Mouse (Mus musculus): ENCODE results near the gene Larp7. TPM values are rescaled to one million over a fixed set of nuclear protein-coding genes. Genes with fewer than 3 reads are reported as not detected.

The Larp7 gene
- total RNA-seq, 1 experiment: 39.1 TPM

DNA sequence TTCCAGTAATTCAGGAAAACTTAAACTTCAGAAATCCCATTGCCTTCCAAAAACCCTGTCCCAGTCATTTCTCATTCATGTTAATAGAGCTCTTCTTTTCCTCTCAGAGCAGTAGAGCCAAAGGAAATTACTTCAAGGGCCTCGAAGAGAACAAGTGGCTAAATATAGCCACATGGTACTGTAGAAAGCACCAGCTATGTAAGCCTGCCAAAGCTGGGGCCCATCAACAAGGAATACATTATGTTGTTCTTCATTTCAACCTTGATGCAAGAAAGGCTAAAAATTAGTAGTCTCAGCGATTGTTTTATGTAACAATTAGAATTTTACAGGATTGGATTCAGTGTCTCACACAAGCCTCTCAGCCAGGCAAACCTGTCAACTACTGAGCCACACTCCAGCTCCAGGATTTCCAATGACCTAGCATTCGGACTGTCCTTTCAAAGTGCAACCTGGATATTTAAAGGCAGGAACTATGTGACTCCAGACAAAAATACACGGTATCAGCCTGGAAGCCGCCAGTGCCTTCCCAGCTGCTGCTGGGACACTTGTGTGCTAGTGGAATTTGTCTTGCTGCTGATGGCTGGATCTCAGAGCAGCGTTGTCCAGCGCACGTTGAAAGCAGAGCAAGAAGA lies 27.8 kb downstream of the Larp7 start:
- in situ Hi-C loops (cut with MboI; ENCODE audit: low sequenced_read_pairs in 2 of 2, unreplicated experiment in 2 of 2): no loop called here
- Histone ChIP-seq H3K4me1 (ENCODE audit: control insufficient read depth in 2 of 2, insufficient read depth in 2 of 2, low read length in 2 of 2, poor library complexity in 1 of 2) (peaks cover 0 to 2% of the 10 kb centered on the region in 2 experiments; a peak in 2 of 4 replicates), H3K9me3 (ENCODE audit: control insufficient read depth, insufficient read depth, low read depth, low read length) (no peaks in the 10 kb centered on the region), H3K4me3 (ENCODE audit: insufficient read depth in 1 of 2, low read depth in 1 of 2, low read length in 2 of 2, poor library complexity in 1 of 2, severe bottlenecking in 1 of 2) (no peak overlapping the region), H3K9ac (ENCODE audit: insufficient read depth, low read depth, low read length, poor library complexity, severe bottlenecking) (no peak overlapping the region), H3K27ac (ENCODE audit: insufficient read depth, low read depth, low read length, poor library complexity, severe bottlenecking) (no peak overlapping the region), H3K36me3 (ENCODE audit: control insufficient read depth, insufficient read depth, low read length, poor library complexity, severe bottlenecking) (no peaks in the 10 kb centered on the region)
- no peak for DNase-seq (ENCODE audit: low read depth, low spot score)
- TF ChIP-seq HCFC1 (IDR thresholded peaks at IDR 0.05; ENCODE audit: borderline replicate concordance, insufficient read depth, low read length): no peak
- TF ChIP-seq MAFK (IDR thresholded peaks at IDR 0.05; ENCODE audit: insufficient read depth, low read depth, low read length): no peak
- TF ChIP-seq ZNF384 (IDR thresholded peaks at IDR 0.05; ENCODE audit: low read depth, low read length): no peak
- no peak for TF ChIP-seq ZC3H11A (IDR thresholded peaks at IDR 0.05; ENCODE audit: borderline replicate concordance, low read depth, low read length)
- no peak for TF ChIP-seq CHD2 (IDR thresholded peaks at IDR 0.05; ENCODE audit: low read depth, low read length)

DNA sequence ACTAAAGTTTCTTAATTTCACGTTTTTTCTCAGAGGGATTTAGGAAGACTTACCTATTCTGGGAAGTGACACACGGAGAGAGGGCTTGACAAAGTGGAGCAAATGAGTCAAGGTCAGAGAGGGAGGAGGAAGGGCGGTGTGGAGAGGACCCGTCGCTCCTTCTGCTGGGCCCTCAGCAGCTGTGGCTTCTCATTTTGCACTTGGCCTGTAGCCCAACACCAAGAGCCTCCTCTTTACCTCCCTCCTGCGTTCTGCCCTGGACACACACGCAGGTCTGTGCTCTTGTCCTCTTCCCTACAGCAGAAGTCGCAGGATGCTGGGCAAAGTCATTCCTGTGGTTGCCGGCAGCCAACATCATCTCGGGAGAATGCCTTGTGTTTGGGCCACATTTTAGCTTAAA lies 32.0 kb downstream of the Larp7 start:
- in situ Hi-C loops (cut with MboI; ENCODE audit: low sequenced_read_pairs in 2 of 2, unreplicated experiment in 2 of 2): no loop called here
- no peak for TF ChIP-seq CHD2 (IDR thresholded peaks at IDR 0.05; ENCODE audit: low read depth, low read length)
- no peak for TF ChIP-seq ZC3H11A (IDR thresholded peaks at IDR 0.05; ENCODE audit: borderline replicate concordance, low read depth, low read length)
- no peak for TF ChIP-seq MAFK (IDR thresholded peaks at IDR 0.05; ENCODE audit: insufficient read depth, low read depth, low read length)
- TF ChIP-seq ZNF384 (IDR thresholded peaks at IDR 0.05; ENCODE audit: low read depth, low read length): no peak
- no peak for TF ChIP-seq HCFC1 (IDR thresholded peaks at IDR 0.05; ENCODE audit: borderline replicate concordance, insufficient read depth, low read length)
- no peaks in the 10 kb centered on the region for H3K36me3 ChIP-seq (ENCODE audit: control insufficient read depth, insufficient read depth, low read length, poor library complexity, severe bottlenecking)
- H3K9ac ChIP-seq (ENCODE audit: insufficient read depth, low read depth, low read length, poor library complexity, severe bottlenecking): no peak overlapping the region
- peaks cover 0 to 3% of the 10 kb centered on the region in 2 experiments; a peak in 1 of 4 replicates for H3K4me1 ChIP-seq (ENCODE audit: control insufficient read depth in 2 of 2, insufficient read depth in 2 of 2, low read length in 2 of 2, poor library complexity in 1 of 2)
- H3K9me3 ChIP-seq (ENCODE audit: control insufficient read depth, insufficient read depth, low read depth, low read length): no peaks in the 10 kb centered on the region
- H3K27ac ChIP-seq (ENCODE audit: insufficient read depth, low read depth, low read length, poor library complexity, severe bottlenecking): no peak overlapping the region
- no peak overlapping the region for H3K4me3 ChIP-seq (ENCODE audit: insufficient read depth in 1 of 2, low read depth in 1 of 2, low read length in 2 of 2, poor library complexity in 1 of 2, severe bottlenecking in 1 of 2)
- no peak for DNase-seq (ENCODE audit: low read depth, low spot score)

GRCm38 (mm10) chr3:127520300-127520699 lies 32.8 kb downstream of the Larp7 start:
- H3K9me3 ChIP-seq (ENCODE audit: control insufficient read depth, insufficient read depth, low read depth, low read length): no peaks in the 10 kb centered on the region
- H3K4me3 ChIP-seq (ENCODE audit: insufficient read depth in 1 of 2, low read depth in 1 of 2, low read length in 2 of 2, poor library complexity in 1 of 2, severe bottlenecking in 1 of 2): no peak overlapping the region
- peaks cover 0 to 3% of the 10 kb centered on the region in 2 experiments; a peak in 1 of 4 replicates for H3K4me1 ChIP-seq (ENCODE audit: control insufficient read depth in 2 of 2, insufficient read depth in 2 of 2, low read length in 2 of 2, poor library complexity in 1 of 2)
- no peak for DNase-seq (ENCODE audit: low read depth, low spot score)
- H3K36me3 ChIP-seq (ENCODE audit: control insufficient read depth, insufficient read depth, low read length, poor library complexity, severe bottlenecking): no peaks in the 10 kb centered on the region
- H3K27ac ChIP-seq (ENCODE audit: insufficient read depth, low read depth, low read length, poor library complexity, severe bottlenecking): no peak overlapping the region
- in situ Hi-C loops (cut with MboI; ENCODE audit: low sequenced_read_pairs in 2 of 2, unreplicated experiment in 2 of 2): no loop called here
- H3K9ac ChIP-seq (ENCODE audit: insufficient read depth, low read depth, low read length, poor library complexity, severe bottlenecking): no peak overlapping the region
- TF ChIP-seq CHD2 (IDR thresholded peaks at IDR 0.05; ENCODE audit: low read depth, low read length) (no peak), HCFC1 (IDR thresholded peaks at IDR 0.05; ENCODE audit: borderline replicate concordance, insufficient read depth, low read length) (no peak), ZNF384 (IDR thresholded peaks at IDR 0.05; ENCODE audit: low read depth, low read length) (no peak), ZC3H11A (IDR thresholded peaks at IDR 0.05; ENCODE audit: borderline replicate concordance, low read depth, low read length) (no peak), MAFK (IDR thresholded peaks at IDR 0.05; ENCODE audit: insufficient read depth, low read depth, low read length) (no peak)

- in situ Hi-C loops (cut with MboI; ENCODE audit: low sequenced_read_pairs in 2 of 2, unreplicated experiment in 2 of 2): no loop called here
These were observed 37.9 kb downstream of the Larp7 start for GRCm38 (mm10) chr3:127515251-127515650.

More at GRCm38 (mm10) chr3:127515251-127515650, 37.9 kb downstream of the Larp7 start:
- DNase-seq (ENCODE audit: low read depth, low spot score): no peak
- Histone ChIP-seq H3K9ac (ENCODE audit: insufficient read depth, low read depth, low read length, poor library complexity, severe bottlenecking) (no peak overlapping the region), H3K9me3 (ENCODE audit: control insufficient read depth, insufficient read depth, low read depth, low read length) (no peaks in the 10 kb centered on the region), H3K27ac (ENCODE audit: insufficient read depth, low read depth, low read length, poor library complexity, severe bottlenecking) (no peak overlapping the region), H3K36me3 (ENCODE audit: control insufficient read depth, insufficient read depth, low read length, poor library complexity, severe bottlenecking) (no peaks in the 10 kb centered on the region), H3K4me1 (ENCODE audit: control insufficient read depth in 2 of 2, insufficient read depth in 2 of 2, low read length in 2 of 2, poor library complexity in 1 of 2) (peaks cover 0 to 3% of the 10 kb centered on the region in 2 experiments; a peak in 1 of 4 replicates), H3K4me3 (ENCODE audit: insufficient read depth in 1 of 2, low read depth in 1 of 2, low read length in 2 of 2, poor library complexity in 1 of 2, severe bottlenecking in 1 of 2) (no peak overlapping the region)
- TF ChIP-seq MAFK (IDR thresholded peaks at IDR 0.05; ENCODE audit: insufficient read depth, low read depth, low read length) (no peak), CHD2 (IDR thresholded peaks at IDR 0.05; ENCODE audit: low read depth, low read length) (no peak), HCFC1 (IDR thresholded peaks at IDR 0.05; ENCODE audit: borderline replicate concordance, insufficient read depth, low read length) (no peak), ZC3H11A (IDR thresholded peaks at IDR 0.05; ENCODE audit: borderline replicate concordance, low read depth, low read length) (no peak), ZNF384 (IDR thresholded peaks at IDR 0.05; ENCODE audit: low read depth, low read length) (no peak)
